Mouse (Mus musculus) CH12.LX (cell line): ENCODE measurements around the gene Slc30a2. TPM values are rescaled to one million over a fixed set of nuclear protein-coding genes. Genes with fewer than 3 reads are reported as not detected.

Experiments
- DNase-seq: peaks from one replicate; pipeline ENCODE4 v3.0.0-alpha.2; 2013; ENCODE audit errors: extremely low read depth
- H3K27ac ChIP-seq: 2 replicates; pipeline ENCODE4 v1.5.1; 2012; ENCODE audit warnings: low read depth, mild to moderate bottlenecking, control low read depth, moderate library complexity; ENCODE audit not compliant: insufficient read depth
- H3K27me3 ChIP-seq: replicated peaks from 2 replicates; pipeline ENCODE3; 2012; ENCODE audit warnings: inconsistent platforms
- H3K36me3 ChIP-seq, 2 experiments: replicated peaks in 1 of 2; 2 replicates each; pipeline versions ENCODE3 to v1.6.1; 2012; ENCODE audit warnings: inconsistent platforms in 1 of 2, low read length in 1 of 2, mild to moderate bottlenecking in 1 of 2, mixed read lengths in 1 of 2, moderate library complexity in 1 of 2; ENCODE audit not compliant: control insufficient read depth in 1 of 2, insufficient read depth in 1 of 2
- H3K4me1 ChIP-seq, 2 experiments: 2 replicates each; pipeline ENCODE4 v1.6.1; 2012; ENCODE audit warnings: inconsistent platforms in 1 of 2, moderate library complexity in 1 of 2; ENCODE audit not compliant: insufficient read depth in 2 of 2, control insufficient read depth in 1 of 2
- H3K4me2 ChIP-seq: 2 replicates; pipeline ENCODE4 v1.6.1; 2012; ENCODE audit warnings: low read depth, mild to moderate bottlenecking, control low read depth; ENCODE audit not compliant: poor library complexity, insufficient read depth, severe bottlenecking
- H3K4me3 ChIP-seq, 3 experiments: fragments of 150-350 bp in 1 of 3; sonication (generic) in 1 of 3; replicated peaks in 1 of 3; 2 replicates each; pipeline versions ENCODE3 to v1.5.1; 2011 to 2012; ENCODE audit warnings: low read depth in 2 of 3, low read length in 2 of 3, mild to moderate bottlenecking in 2 of 3, moderate library complexity in 2 of 3, control low read depth in 1 of 3, improper control_type of control experiment in 1 of 3, inconsistent platforms in 1 of 3, mixed read lengths in 1 of 3; ENCODE audit not compliant: poor library complexity in 1 of 3
- H3K79me2 ChIP-seq: replicated peaks from 2 replicates; pipeline ENCODE4 v1.6.1; 2012; ENCODE audit warnings: mild to moderate bottlenecking, moderate library complexity; ENCODE audit not compliant: control insufficient read depth, poor library complexity, insufficient read depth, severe bottlenecking; ENCODE audit errors: extremely low read depth
- H3K9ac ChIP-seq: 2 replicates; pipeline ENCODE4 v1.6.1; 2012; ENCODE audit warnings: low read depth, mild to moderate bottlenecking, control low read depth, moderate library complexity; ENCODE audit not compliant: insufficient read depth
- H3K9me3 ChIP-seq: replicated peaks from 2 replicates; pipeline ENCODE3; 2012; ENCODE audit warnings: low read length, inconsistent platforms, mixed read lengths
- BHLHE40 ChIP-seq: IDR thresholded peaks from 2 replicates; pipeline ENCODE4 v1.6.1; 2011; ENCODE audit warnings: mild to moderate bottlenecking, low read depth, low read length, improper control_type of control experiment
- CHD2 ChIP-seq: IDR thresholded peaks from 2 replicates; pipeline ENCODE4 v1.6.1; 2011; ENCODE audit warnings: low read length, improper control_type of control experiment
- CTCF ChIP-seq, 2 experiments: IDR thresholded peaks in 1 of 2; conservative IDR thresholded peaks in 1 of 2; 2 replicates each; pipeline ENCODE4 v1.5.1; 2011 to 2012; ENCODE audit warnings: low read depth in 2 of 2, low read length in 2 of 2, improper control_type of control experiment in 1 of 2, inconsistent platforms in 1 of 2, mild to moderate bottlenecking in 1 of 2, moderate library complexity in 1 of 2
- ELF1 ChIP-seq: IDR thresholded peaks from 2 replicates; pipeline ENCODE4 v1.6.1; 2014; ENCODE audit warnings: low read depth, mild to moderate bottlenecking, inconsistent platforms, low read length, improper control_type of control experiment
- ETS1 ChIP-seq: conservative IDR thresholded peaks from 2 replicates; pipeline ENCODE4 v1.6.1; 2012; ENCODE audit warnings: low read depth, mild to moderate bottlenecking, inconsistent platforms, low read length, improper control_type of control experiment, moderate library complexity
- GABPA ChIP-seq: IDR thresholded peaks from 2 replicates; pipeline ENCODE4 v1.6.1; 2012; ENCODE audit warnings: low read depth, low read length, improper control_type of control experiment, inconsistent platforms; ENCODE audit not compliant: insufficient replicate concordance
- JUND ChIP-seq: conservative IDR thresholded peaks from 2 replicates; pipeline ENCODE4 v1.6.1; 2011; ENCODE audit warnings: low read depth, low read length, improper control_type of control experiment
- MEF2A ChIP-seq: IDR thresholded peaks from 2 replicates; pipeline ENCODE4 v1.6.1; 2014; ENCODE audit warnings: low read depth, mild to moderate bottlenecking, inconsistent platforms, low read length, improper control_type of control experiment, borderline replicate concordance
- MYC ChIP-seq: IDR thresholded peaks from 2 replicates; pipeline ENCODE4 v1.6.1; 2011; ENCODE audit warnings: low read depth, mild to moderate bottlenecking, improper control_type of control experiment, low read length
- NELFE ChIP-seq: IDR thresholded peaks from 2 replicates; pipeline ENCODE4 v1.6.1; 2011; ENCODE audit warnings: low read depth, low read length, improper control_type of control experiment
- NRF1 ChIP-seq: IDR thresholded peaks from 2 replicates; pipeline ENCODE4 v1.6.1; 2014; ENCODE audit warnings: low read depth, mild to moderate bottlenecking, inconsistent platforms, low read length, improper control_type of control experiment, moderate library complexity
- RAD21 ChIP-seq: IDR thresholded peaks from 2 replicates; pipeline ENCODE4 v1.6.1; 2011; ENCODE audit warnings: low read depth, mild to moderate bottlenecking, low read length, improper control_type of control experiment, moderate library complexity
- SIN3A ChIP-seq: IDR thresholded peaks from 2 replicates; pipeline ENCODE4 v1.6.1; 2012; ENCODE audit warnings: low read length, improper control_type of control experiment, inconsistent platforms
- SMC3 ChIP-seq: IDR thresholded peaks from 2 replicates; pipeline ENCODE4 v1.6.1; 2011; ENCODE audit warnings: low read depth, low read length, improper control_type of control experiment
- UBTF ChIP-seq: IDR thresholded peaks from 2 replicates; pipeline ENCODE4 v1.6.1; 2012; ENCODE audit warnings: low read depth, mild to moderate bottlenecking, inconsistent platforms, low read length, improper control_type of control experiment, moderate library complexity
- USF2 ChIP-seq: conservative IDR thresholded peaks from 2 replicates; pipeline ENCODE4 v1.6.1; 2011; ENCODE audit warnings: low read depth, low read length, improper control_type of control experiment
- ZKSCAN1 ChIP-seq: IDR thresholded peaks from 2 replicates; pipeline ENCODE4 v1.6.1; 2012; ENCODE audit warnings: low read depth, inconsistent platforms, low read length, improper control_type of control experiment, borderline replicate concordance
- dilution Hi-C: fragments of 300-500 bp; cut with MboI; formaldehyde crosslinking; loops from 2 replicates; pipeline ENCODE4 v1.14.3; 2020; ENCODE audit warnings: low sequenced_read_pairs; ENCODE audit not compliant: extremely low pct_unique_long_range_greater_than_20kb, extremely low pct_ligation_motif_present
- in situ Hi-C: fragments of 300-500 bp; cut with MboI; formaldehyde crosslinking; loops from 3 replicates; pipeline ENCODE4 v1.14.3; 2019; ENCODE audit warnings: low sequenced_read_pairs, low pct_ligation_motif_present, low pct_unique_long_range_greater_than_20kb, mixed read lengths
- polyA plus RNA-seq: library from polyadenylated mRNA; unstranded; fragments of >175 nt; gene quantifications from 2 replicates; pipeline ENCODE4 v1.2.1, GENCODE M21; 2012; ENCODE audit warnings: low read depth; ENCODE audit not compliant: insufficient read length
- total RNA-seq, 2 experiments: library from RNA; depleted of rRNA; stranded (reverse); fragments of 300-350 nt in 1 of 2; fragments of >200 nt in 1 of 2; gene quantifications; 2 replicates each; pipeline ENCODE4 v1.2.3; 2012 to 2014

Gene Slc30a2
- total and polyA plus RNA-seq, 3 experiments = 5.1 to 22.4 (median 8.9) TPM

GRCm38 (mm10) chr4:134319674-134320073, 23.3 kb upstream of the Slc30a2 start:
- Histone ChIP-seq H3K4me3 (no peak overlapping the region), H3K9me3 (no peaks in the 10 kb centered on the region), H3K27me3 (no peaks in the 10 kb centered on the region), H3K79me2 (no peaks in the 10 kb centered on the region), H3K9ac (no peak overlapping the region), H3K4me1 (peaks cover 9 to 38% of the 10 kb centered on the region in 2 experiments), H3K4me2 (no peak overlapping the region), H3K27ac (no peak overlapping the region), H3K36me3 (no peaks in the 10 kb centered on the region)
- no peak for TF ChIP-seq SIN3A
- TF ChIP-seq ETS1 = 0 out of 2 replicates have a peak, but pooled peaks have one; percentile 16
- TF ChIP-seq ZKSCAN1 = no peak
- TF ChIP-seq MYC = no peak
- TF ChIP-seq USF2 = no peak
- TF ChIP-seq ELF1 = no peak
- no peak for TF ChIP-seq UBTF
- TF ChIP-seq RAD21 = no peak
- TF ChIP-seq MEF2A = peak; percentile 85
- no peak for TF ChIP-seq GABPA
- TF ChIP-seq BHLHE40 = 0 out of 2 replicates have a peak, but pooled peaks have one; percentile 20
- no peak for TF ChIP-seq NELFE
- no peak for TF ChIP-seq JUND
- TF ChIP-seq NRF1 = no peak
- no peak for TF ChIP-seq CHD2
- DNase-seq = peak; percentile 32
- dilution Hi-C loops (no loop called here), in situ Hi-C loops (no loop called here)

- Histone ChIP-seq H3K4me3 (no peak overlapping the region), H3K4me1 (peaks cover 6 to 30% of the 10 kb centered on the region in 2 experiments), H3K4me2 (no peak overlapping the region)
- dilution Hi-C loops = no loop called here
- peak; percentile 40 for TF ChIP-seq RAD21
- no peak for TF ChIP-seq JUND
- peak; percentile 49 for TF ChIP-seq SMC3
- TF ChIP-seq CTCF (conservative IDR thresholded peaks at IDR 0.05 in 1 of 2, IDR thresholded peaks at IDR 0.05 in 1 of 2; ENCODE audit: low read depth in 2 of 2, low read length in 2 of 2) = peak in 1 of 2 experiments; percentile 56; a peak in 2 of 4 replicates
- TF ChIP-seq, all 38 proteins: peak for 3
- no peak overlapping the region for H3K27ac ChIP-seq
- H3K9ac ChIP-seq = no peak overlapping the region
- no peak for DNase-seq
- no peaks in the 10 kb centered on the region for H3K36me3 ChIP-seq
- in situ Hi-C loops = no loop called here
- no peaks in the 10 kb centered on the region for H3K9me3 ChIP-seq
- H3K79me2 ChIP-seq = no peaks in the 10 kb centered on the region
- H3K27me3 ChIP-seq = no peaks in the 10 kb centered on the region
Observed at GRCm38 (mm10) chr4:134321524-134321923, 21.5 kb upstream of the Slc30a2 start.
